Mouse (Mus musculus) adrenal gland, adult 8-10 months (tissue): Measurements from ENCODE around the gene Pde4dip. TPM values are rescaled to one million over a fixed set of nuclear protein-coding genes. Genes with fewer than 3 reads are reported as not detected.

ENCODE experiments used
- DNase-seq: peaks from one replicate; pipeline ENCODE4 v3.0.0; 2022
- microRNA-seq, 2 experiments: library from miRNA; unstranded; fragments of <30 nt; microRNA quantifications; one replicate each; pipeline ENCODE4 v1.2.0; 2022
- total RNA-seq, 4 experiments: library from RNA; stranded (reverse); gene quantifications; 2 replicates each; pipeline ENCODE4 v1.2.4; 2022

Pde4dip gene
- total RNA-seq, 4 experiments from 2014 or later, result 24.3 to 30.4 (median 27.8) TPM

DNA sequence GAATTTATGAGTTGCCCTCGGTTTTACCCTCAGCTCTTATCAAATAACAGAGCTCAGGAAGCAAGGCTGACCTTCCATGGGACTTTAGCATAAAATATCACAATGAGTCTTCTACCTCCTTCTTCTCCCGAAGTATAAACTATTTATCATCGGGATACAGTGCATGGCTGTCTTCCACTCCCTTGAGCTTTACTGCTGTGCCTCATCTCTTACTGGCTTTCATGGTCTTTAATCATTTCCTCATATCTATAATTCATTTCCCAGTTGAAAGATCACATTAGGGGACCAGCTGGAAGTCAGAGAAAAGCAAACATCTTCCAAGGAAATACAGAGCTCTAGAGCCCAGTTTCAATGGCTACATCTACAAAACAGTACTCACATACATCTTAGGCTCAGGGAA, 239.5 kb downstream of the Pde4dip start:
- DNase-seq, result no peak

DNA sequence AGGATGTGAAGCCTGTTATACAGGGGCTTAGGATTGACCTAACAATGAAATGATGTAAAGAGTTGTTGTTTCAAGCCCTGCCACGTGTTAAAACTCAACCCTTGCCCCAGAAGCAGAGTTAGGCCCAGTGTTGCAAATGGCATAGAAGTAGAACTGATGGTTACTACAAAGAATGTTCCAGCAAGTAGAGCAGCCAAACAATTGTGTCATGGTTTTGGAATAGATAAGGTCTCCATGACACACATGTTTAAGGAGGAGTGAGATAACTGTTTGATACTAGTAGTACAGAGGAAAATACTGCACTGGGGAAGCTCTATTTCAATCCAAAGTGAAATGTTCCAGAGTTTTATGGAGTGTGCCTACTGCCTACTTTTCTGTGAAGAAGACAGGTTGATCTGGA, 240.0 kb downstream of the Pde4dip start:
- DNase-seq, result no peak

DNA sequence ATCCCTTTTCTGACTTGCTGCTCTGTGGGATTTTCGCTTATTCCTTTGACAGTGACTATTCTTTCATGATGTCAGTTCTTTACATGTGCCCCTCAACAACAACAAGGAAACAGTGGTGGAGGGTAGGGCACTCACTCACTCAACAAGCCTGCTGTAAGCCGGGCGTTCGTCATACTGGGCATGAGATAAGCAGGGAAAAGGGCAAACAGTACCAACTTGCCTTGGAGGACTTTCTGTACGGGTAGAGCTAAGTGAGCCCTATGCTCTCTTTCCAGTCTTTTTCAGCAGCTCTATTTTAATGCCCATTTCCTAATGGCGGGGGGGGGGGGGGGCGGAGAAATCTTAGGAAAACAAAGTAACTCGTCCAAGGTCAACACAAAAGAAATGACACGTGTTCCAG, 246.5 kb downstream of the Pde4dip start:
- no peak for DNase-seq

DNA sequence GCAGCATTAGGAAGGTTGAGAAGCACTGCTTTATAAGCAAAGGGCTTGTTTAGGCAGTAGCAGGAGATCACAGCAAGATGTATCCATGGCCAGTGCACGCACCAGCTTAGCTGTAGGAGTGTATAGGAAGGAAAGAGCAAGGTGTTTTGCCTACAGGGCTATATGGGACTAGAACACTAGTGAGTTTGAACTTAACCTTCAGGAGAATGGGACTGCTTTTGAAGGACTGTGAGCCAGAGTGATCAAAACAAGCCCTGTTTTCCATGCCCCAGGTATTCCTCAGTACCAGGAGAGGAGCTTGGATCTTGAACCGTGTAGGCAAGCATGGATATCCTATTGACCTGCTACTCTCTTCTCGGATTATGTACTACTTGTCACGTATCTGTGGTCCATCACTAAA, 247.1 kb downstream of the Pde4dip start:
- DNase-seq, result no peak

Small RNAs within 50 kb of the gene (microRNA-seq; reads per million reads assigned to microRNA genes)
- 0 reads per million in 2 experiments for gene Mir7225

Other genes starting within 250 kb of the Pde4dip start
- gene Prkab2, start 230.5 kb downstream of the Pde4dip start, total RNA-seq, result 10 to 100 TPM in 2 of 4 experiments, 1 to 10 TPM in 2; 7.0 to 13.1 (median 10.2) TPM
- gene Gm17651, start 214.0 kb downstream of the Pde4dip start, total RNA-seq, result not detected
- 100 to 1,000 TPM; 102 to 214 (median 143) TPM for gene Sec22b, start 12.5 kb upstream of the Pde4dip start, total RNA-seq
- gene Notch2, start 124.8 kb upstream of the Pde4dip start, total RNA-seq, result 10 to 100 TPM; 73.6 to 99.3 (median 77.1) TPM